Mouse (Mus musculus) cerebellum, adult (tissue): ENCODE measurements around the gene Ano9.

ENCODE experiments used
- ATAC-seq: cut with Nextera tagmentation; 2 replicates; pipeline ENCODE4 v1.9.2; 2017; ENCODE audit warnings: mild to moderate bottlenecking, moderate library complexity, mixed read lengths; ENCODE audit not compliant: insufficient number of reproducible peaks, low FRiP score, low TSS enrichment

Gene Ano9

GRCm38 (mm10) chr7:141117636-141118035 lies at the start of gene Ano9:
Gene Ano9 (minus strand): TSS chr7:141117806.
- ATAC-seq = no peak

- ATAC-seq = no peak
Observed at GRCm38 (mm10) chr7:141164850-141165249, 47.2 kb upstream of the Ano9 start.

GRCm38 (mm10) chr7:141164397-141164796 lies 46.8 kb upstream of the Ano9 start:
- no peak for ATAC-seq

GRCm38 (mm10) chr7:141155362-141155761 lies 37.8 kb upstream of the Ano9 start:
- ATAC-seq = no peak

GRCm38 (mm10) chr7:141148639-141149038 lies 31.0 kb upstream of the Ano9 start:
- ATAC-seq = no peak

GRCm38 (mm10) chr7:141147044-141147443 lies 29.4 kb upstream of the Ano9 start:
- no peak for ATAC-seq

- ATAC-seq = no peak
Observed at GRCm38 (mm10) chr7:141146043-141146595, 28.5 kb upstream of the Ano9 start.

GRCm38 (mm10) chr7:141145403-141145802 lies 27.8 kb upstream of the Ano9 start:
- ATAC-seq = peak; percentile 75; the same call in 1 of the 2 replicates

- no peak for ATAC-seq
Observed at GRCm38 (mm10) chr7:141144650-141145049, 27.0 kb upstream of the Ano9 start.

- ATAC-seq = no peak
Observed at GRCm38 (mm10) chr7:141143861-141144260, 26.3 kb upstream of the Ano9 start.

- no peak for ATAC-seq
Observed at GRCm38 (mm10) chr7:141143112-141143511, 25.5 kb upstream of the Ano9 start.

GRCm38 (mm10) chr7:141141326-141141725 lies 23.7 kb upstream of the Ano9 start:
- ATAC-seq = no peak

GRCm38 (mm10) chr7:141131904-141132755 lies 14.5 kb upstream of the Ano9 start:
- no peak; the same call in 1 of the 2 replicates for ATAC-seq

- ATAC-seq = peak; percentile 92
Observed at GRCm38 (mm10) chr7:141131024-141131820, 13.6 kb upstream of the Ano9 start.

GRCm38 (mm10) chr7:141123517-141123856 lies 5.9 kb upstream of the Ano9 start:
- ATAC-seq = no peak

- peak; percentile 99 for ATAC-seq
Observed at GRCm38 (mm10) chr7:141122689-141123516, 5.3 kb upstream of the Ano9 start.

GRCm38 (mm10) chr7:141122245-141122644 lies 4.6 kb upstream of the Ano9 start, which contains the start of gene Ptdss2:
Gene Ptdss2 (plus strand): TSS chr7:141122382.
- ATAC-seq = no peak

GRCm38 (mm10) chr7:141121051-141121531 lies 3.5 kb upstream of the Ano9 start:
- ATAC-seq = no peak

- ATAC-seq = no peak
Observed at GRCm38 (mm10) chr7:141120605-141121004, 3.0 kb upstream of the Ano9 start.

GRCm38 (mm10) chr7:141119487-141119886 lies 1.9 kb upstream of the Ano9 start:
- ATAC-seq = no peak
